Mouse (Mus musculus) cerebellum, adult 8-10 months (tissue): ENCODE measurements at regions not wholly inside any gene's neighbourhood (a gene's known extent, or its start where the extent isn't known, plus 50 kb on each side); places are given as distances from the start of the nearest gene placed in this dataset.
"Not testable (repeated sequence)": the region's sequence is repeated elsewhere in the genome, so short reads cannot be mapped to it uniquely, and the experiment has no call there.

Experiments
- DNase-seq: peaks from one replicate; pipeline ENCODE4 v3.0.0; 2022

- no peak for DNase-seq
These were observed 230.9 kb upstream of the Dpp6 start for GRCm38 (mm10) chr5:26586108-26586507.

GRCm38 (mm10) chr5:26590886-26591285 is 226.1 kb upstream of the Dpp6 start:
- DNase-seq = no peak

GRCm38 (mm10) chr5:26592341-26592740 is 224.7 kb upstream of the Dpp6 start:
- no peak for DNase-seq

DNA sequence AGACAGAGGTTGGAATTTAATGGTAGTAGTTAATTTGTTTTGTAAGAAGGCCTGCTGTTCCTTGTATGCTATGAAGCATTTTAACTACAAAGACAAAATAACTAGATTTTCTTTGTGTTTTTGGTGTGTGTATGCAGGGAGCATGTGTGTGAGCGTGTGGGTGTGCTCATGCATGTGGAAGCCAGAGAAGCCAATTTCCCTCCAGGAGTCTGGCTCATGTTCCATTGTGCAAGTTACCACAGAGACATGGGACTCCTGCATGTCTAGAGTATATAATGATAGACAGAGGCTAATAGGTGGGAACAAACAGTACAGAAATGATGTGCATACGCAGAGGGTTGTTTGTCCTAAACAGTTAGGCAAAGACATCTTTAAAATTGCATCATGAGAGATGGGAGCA is 219.0 kb upstream of the Dpp6 start:
- peak; percentile 7 for DNase-seq

DNA sequence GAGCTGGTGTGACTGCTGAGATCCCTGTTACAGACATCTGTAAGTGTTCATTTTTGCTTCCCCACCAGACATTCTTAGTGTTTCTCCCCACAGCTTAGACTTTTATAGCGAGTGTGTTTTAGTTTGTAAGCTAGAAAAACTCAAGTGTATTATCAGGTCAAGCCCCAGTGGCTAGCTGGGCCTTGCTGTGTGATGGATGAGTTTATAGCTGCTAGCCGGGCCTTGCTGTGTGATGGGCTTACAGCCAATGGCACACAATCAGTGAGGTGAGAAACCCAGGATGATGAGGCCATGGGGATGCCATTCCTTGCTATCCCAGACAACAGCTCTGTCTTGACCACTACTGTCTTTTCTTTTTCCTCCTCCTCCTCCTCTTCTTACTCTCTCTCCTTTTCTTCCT is 197.7 kb upstream of the Dpp6 start:
- no peak for DNase-seq

- no peak for DNase-seq
These were observed 194.9 kb upstream of the Dpp6 start for GRCm38 (mm10) chr5:26622116-26622515.

- no peak for DNase-seq
These were observed 145.5 kb upstream of the Dpp6 start for GRCm38 (mm10) chr5:26671478-26671877.

GRCm38 (mm10) chr5:26689775-26690174 is 127.2 kb upstream of the Dpp6 start:
- no peak for DNase-seq

DNA sequence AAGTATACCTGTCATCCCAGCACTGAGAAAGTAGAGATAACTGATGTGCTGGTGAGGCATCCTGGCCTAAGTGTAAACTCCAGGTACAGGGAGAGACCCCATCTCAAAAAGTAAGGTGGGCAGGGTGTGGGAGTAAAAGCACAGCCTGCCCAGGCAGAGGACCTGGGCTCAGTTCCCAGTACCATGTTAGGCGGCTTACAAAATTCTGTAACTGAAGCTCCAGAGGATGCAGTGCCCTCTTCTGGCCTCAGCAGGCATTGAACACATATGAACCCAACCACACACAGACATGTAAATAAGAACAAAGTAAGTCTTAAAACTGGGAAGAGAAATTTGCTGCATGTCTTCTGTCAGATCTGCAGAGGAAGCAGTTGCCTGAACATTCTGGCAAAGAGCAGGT is 125.9 kb upstream of the Dpp6 start:
- DNase-seq = no peak

DNA sequence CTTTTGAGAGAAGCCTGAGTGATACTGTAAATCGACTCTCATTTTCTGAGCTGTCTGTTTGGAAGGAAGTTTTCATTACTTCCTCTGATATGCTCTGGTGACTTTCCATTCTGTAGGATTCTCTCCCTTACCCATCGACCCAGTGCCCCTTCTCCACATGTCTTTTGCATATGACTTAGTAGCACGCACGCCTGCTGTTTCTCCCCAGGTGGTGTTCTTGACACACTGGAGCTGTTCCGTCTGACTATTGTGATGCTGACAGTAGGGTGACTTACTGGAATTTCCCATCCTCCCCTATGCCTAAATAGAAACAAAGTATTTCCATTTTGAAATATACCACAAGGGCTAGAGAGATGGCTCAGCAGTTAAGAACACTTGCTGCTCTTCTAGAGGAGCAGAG is 125.0 kb upstream of the Dpp6 start:
- no peak for DNase-seq

GRCm38 (mm10) chr5:26703621-26704020 is 113.4 kb upstream of the Dpp6 start:
- DNase-seq = not testable (repeated sequence)

DNA sequence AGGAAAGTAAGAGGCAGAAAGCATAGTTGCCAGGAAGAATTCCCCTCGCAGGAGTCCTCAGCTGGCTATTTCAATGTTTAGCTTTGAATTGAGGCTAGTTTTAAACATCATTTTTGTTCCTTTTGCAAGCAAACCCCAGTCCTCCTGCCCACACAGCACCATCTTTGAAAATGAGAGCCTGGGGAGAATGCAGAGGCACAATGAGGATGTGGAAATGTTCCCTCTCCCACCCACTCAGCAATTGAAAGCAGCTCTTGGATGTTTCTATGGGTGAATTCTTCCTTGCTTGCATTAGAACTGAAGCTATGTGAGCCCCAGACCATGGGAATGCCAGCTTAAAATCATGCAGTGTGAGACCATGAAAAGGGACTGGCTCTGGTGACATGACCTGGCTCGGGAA is 109.3 kb upstream of the Dpp6 start:
- DNase-seq = no peak

GRCm38 (mm10) chr5:26724491-26724890 is 92.5 kb upstream of the Dpp6 start:
- no peak for DNase-seq

DNA sequence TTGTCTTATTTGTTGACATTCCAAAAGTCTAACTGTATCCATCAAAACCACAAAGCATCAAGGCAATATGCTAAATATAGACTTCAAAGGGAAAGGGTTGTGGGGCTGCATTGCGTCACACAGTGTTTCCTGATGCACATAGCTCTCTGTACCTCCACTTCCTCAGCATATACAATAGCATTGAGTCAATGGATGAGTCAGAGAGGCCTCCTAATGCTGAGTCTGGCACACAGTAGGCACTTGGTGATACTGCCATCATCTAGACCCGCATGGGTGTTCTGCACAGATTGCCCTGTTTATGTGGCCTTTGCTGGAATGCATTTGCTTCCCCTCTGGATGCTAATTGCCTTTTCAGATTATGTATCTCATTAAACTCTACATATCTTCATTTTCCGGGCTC is 91.0 kb upstream of the Dpp6 start:
- no peak for DNase-seq

DNA sequence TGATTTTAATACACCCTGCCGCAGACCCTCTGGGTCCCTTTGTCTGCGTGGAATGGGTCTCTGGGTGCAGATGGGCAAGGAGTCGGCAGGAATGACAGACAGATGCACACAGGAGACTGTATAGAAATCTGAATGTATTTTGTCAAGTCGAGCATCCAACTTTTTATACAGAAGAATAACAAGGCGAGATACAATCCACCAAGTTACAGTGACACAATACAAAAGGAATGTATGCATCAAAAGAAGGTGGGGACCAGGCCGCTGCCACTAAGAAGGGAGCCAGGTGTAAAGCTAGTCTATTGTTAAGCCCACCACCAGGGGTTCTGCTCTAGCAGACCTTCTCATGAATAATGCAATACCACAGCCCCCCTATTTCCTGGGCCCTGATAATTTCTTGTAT is 65.8 kb upstream of the Dpp6 start:
- not testable (repeated sequence) for DNase-seq

DNA sequence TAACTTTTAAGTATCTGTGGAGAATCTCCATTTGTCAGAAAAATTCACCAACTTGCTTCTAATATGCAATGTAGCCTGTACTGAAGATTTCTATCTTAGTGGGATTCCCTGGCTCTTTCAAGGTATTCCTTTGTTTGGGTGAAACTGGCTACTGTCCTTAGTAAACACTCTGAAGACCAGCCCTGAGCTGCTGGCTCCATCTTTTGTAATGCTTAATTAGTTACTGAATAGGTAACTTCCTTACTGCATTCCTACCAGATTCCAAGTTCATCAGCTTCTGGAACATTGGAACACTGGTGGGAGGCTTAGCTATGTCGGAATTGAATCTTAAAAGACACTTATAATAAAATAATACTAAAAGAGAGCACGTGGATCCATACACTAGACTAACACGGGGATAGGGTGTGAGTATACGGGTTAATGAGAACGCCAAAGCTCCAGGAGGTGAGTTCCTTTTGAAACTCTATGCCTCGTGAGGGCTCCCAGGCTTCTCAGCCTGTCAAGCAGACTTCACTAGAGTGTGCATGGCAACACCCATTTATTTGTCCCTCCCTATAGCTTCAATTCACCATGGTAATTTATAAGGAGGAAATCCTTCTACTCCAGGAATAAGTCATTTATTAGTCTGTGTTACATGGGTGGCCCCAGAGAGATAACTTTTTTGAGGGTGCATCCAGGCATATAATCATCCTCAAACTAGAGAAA is 65.2 kb upstream of the Dpp6 start:
- not testable (repeated sequence) for DNase-seq

GRCm38 (mm10) chr5:26754129-26754528 is 62.9 kb upstream of the Dpp6 start:
- DNase-seq = not testable (repeated sequence)
